Mouse (Mus musculus) embryonic fibroblast, embryonic 13.5 days (primary cell): ENCODE measurements around the gene Hspa12a.

Experiments
- CTCF ChIP-seq: IDR thresholded peaks from 2 replicates; pipeline ENCODE4 v1.5.1; 2011; ENCODE audit warnings: mild to moderate bottlenecking, control low read depth, low read length, moderate library complexity, borderline replicate concordance; ENCODE audit not compliant: insufficient read depth
- POLR2A ChIP-seq: IDR thresholded peaks from 2 replicates; pipeline ENCODE4 v1.6.1; 2011; ENCODE audit warnings: low read depth, mild to moderate bottlenecking, control low read depth, low read length, moderate library complexity

- TF ChIP-seq CTCF (no peak), POLR2A (no peak)
Measured at GRCm38 (mm10) chr19:58810536-58810935, 132.9 kb downstream of the Hspa12a start.
